Comparison of ENCODE assay signal across 20 mouse cellular contexts in genomic region chr14:22226205-22226604, GRCm38 (mm10).
DNase-seq lines count a peak whose midpoint lies in the region; ATAC-seq and TF ChIP-seq lines count a peak whose summit lies in the region.
"Had no signal": no experiment of that assay in that cellular context is flagged by ENCODE, and none has a peak within 500 bp of the region (broad histone marks: within the 10 kb centered on the region; RNA-seq: fewer than 3 reads in every experiment).

No protein-coding gene starts in this region.

- DNase-seq in stomach, postnatal 0 days (ENCODE audit: low spot score) = no peak
- DNase-seq in c-Kit-positive CD71-positive TER-119-positive erythroid progenitor cells, embryonic 14.5 days (ENCODE audit: low spot score) = peak; percentile 67
- DNase-seq in liver, embryonic 14.5 days (ENCODE audit: low read depth in 3 of 3, low spot score in 3 of 3) = peak; percentile 55 to 72 (median 69)
- no peak for DNase-seq in left cerebral cortex, postnatal 10 days (ENCODE audit: extremely low spot score in 1 of 2, low spot score in 2 of 2)
- DNase-seq in gastrocnemius, postnatal 4 days (ENCODE audit: low spot score in 2 of 2) = no peak
- no peak for DNase-seq in right cerebral cortex, postnatal 14 days
- DNase-seq: adrenal gland, postnatal 25 days; cerebellum, adult 11-12 months; cerebellum, postnatal 25 days; gastrocnemius, postnatal 25 days; kidney, adult 8-10 months; kidney, postnatal 36 days; layer of hippocampus, postnatal 36 days had no signal

- TF ChIP-seq EP300 in stomach, postnatal 0 days (optimal IDR thresholded peaks at IDR 0.05) = no peak
- TF ChIP-seq EP300 in liver, embryonic 14.5 days (IDR thresholded peaks at IDR 0.05; ENCODE audit: low read depth) = peak; percentile 78

- no peaks in the 10 kb centered on the region for H3K36me3 ChIP-seq in stomach, embryonic 15.5 days
- H3K36me3 ChIP-seq in stomach, postnatal 0 days (ENCODE audit: control insufficient read depth, insufficient read depth, low read length) = no peaks in the 10 kb centered on the region
- no peaks in the 10 kb centered on the region for H3K36me3 ChIP-seq in liver, embryonic 14.5 days (replicated peaks; ENCODE audit: control insufficient read depth, insufficient read depth, low read depth)
- H3K36me3 ChIP-seq: forebrain, embryonic 15.5 days; hindbrain, embryonic 15.5 days; limb, embryonic 12.5 days; lung, embryonic 15.5 days had no signal

- intact Hi-C loops in left cerebral cortex, postnatal 10 days (cut with DNase I) = no loop called here

- H3K4me2 ChIP-seq in stomach, embryonic 15.5 days = no peak overlapping the region
- no peak overlapping the region for H3K4me2 ChIP-seq in stomach, postnatal 0 days (replicated peaks; ENCODE audit: low read depth)
- H3K4me2 ChIP-seq in liver, embryonic 14.5 days (ENCODE audit: low read depth) = peak overlapping the region; percentile 51
- H3K4me2 ChIP-seq: forebrain, embryonic 15.5 days; hindbrain, embryonic 15.5 days; limb, embryonic 12.5 days; lung, embryonic 15.5 days; midbrain, embryonic 11.5 days had no signal

- H3K9me3 ChIP-seq in stomach, embryonic 15.5 days = no peaks in the 10 kb centered on the region
- no peaks in the 10 kb centered on the region for H3K9me3 ChIP-seq in stomach, postnatal 0 days (ENCODE audit: control insufficient read depth, low read length)
- no peaks in the 10 kb centered on the region for H3K9me3 ChIP-seq in liver, embryonic 14.5 days (ENCODE audit: control insufficient read depth, low read length)
- H3K9me3 ChIP-seq: forebrain, embryonic 15.5 days; hindbrain, embryonic 15.5 days; limb, embryonic 12.5 days; lung, embryonic 15.5 days had no signal

- ATAC-seq in stomach, embryonic 15.5 days (ENCODE audit: insufficient read depth, low FRiP score, low read depth) = peak; percentile 53; the same call in 1 of the 2 replicates
- no peak for ATAC-seq in stomach, postnatal 0 days (ENCODE audit: low FRiP score, low TSS enrichment)
- peak; percentile 90 for ATAC-seq in liver, embryonic 14.5 days (ENCODE audit: insufficient read depth)
- ATAC-seq: forebrain, embryonic 15.5 days had no signal

- no peak overlapping the region for H3K27ac ChIP-seq in stomach, embryonic 15.5 days
- H3K27ac ChIP-seq in stomach, postnatal 0 days (replicated peaks) = no peak overlapping the region
- H3K27ac ChIP-seq in liver, embryonic 14.5 days = peak overlapping the region; percentile 77
- H3K27ac ChIP-seq: forebrain, embryonic 15.5 days; hindbrain, embryonic 15.5 days; limb, embryonic 12.5 days; lung, embryonic 15.5 days; macrophage had no signal

- WGBS in stomach, embryonic 15.5 days = 44% methylated on average over 2 of the region's 2 CpGs
- 63% methylated on average over 2 of the region's 2 CpGs for WGBS in stomach, postnatal 0 days
- WGBS in liver, embryonic 14.5 days (ENCODE audit: insufficient replicate concordance) = 1% methylated on average over 2 of the region's 2 CpGs

- no peaks in the 10 kb centered on the region for H3K27me3 ChIP-seq in stomach, embryonic 15.5 days (replicated peaks)
- no peaks in the 10 kb centered on the region for H3K27me3 ChIP-seq in stomach, postnatal 0 days (ENCODE audit: control insufficient read depth, insufficient read depth, low read length)
- H3K27me3 ChIP-seq in liver, embryonic 14.5 days (ENCODE audit: control insufficient read depth, insufficient read depth, low read length) = no peaks in the 10 kb centered on the region
- H3K27me3 ChIP-seq: forebrain, embryonic 15.5 days; hindbrain, embryonic 15.5 days had no signal

- H3K9ac ChIP-seq in stomach, embryonic 15.5 days = no peak overlapping the region
- H3K9ac ChIP-seq in stomach, postnatal 0 days (ENCODE audit: low read length) = no peak overlapping the region
- 0 out of 2 replicates have a peak overlapping the region, but pooled peaks have one; percentile 23 for H3K9ac ChIP-seq in liver, embryonic 14.5 days (replicated peaks)
- H3K9ac ChIP-seq: forebrain, embryonic 15.5 days; hindbrain, embryonic 15.5 days; limb, embryonic 12.5 days; lung, embryonic 15.5 days had no signal

- H3K4me3 ChIP-seq in stomach, embryonic 15.5 days (replicated peaks) = no peak overlapping the region
- no peak overlapping the region for H3K4me3 ChIP-seq in stomach, postnatal 0 days (ENCODE audit: low read depth, low read length)
- H3K4me3 ChIP-seq in liver, embryonic 14.5 days (ENCODE audit: insufficient read depth in 1 of 2, low read depth in 2 of 2, low read length in 2 of 2) = no peak overlapping the region
- H3K4me3 ChIP-seq: forebrain, embryonic 15.5 days; hindbrain, embryonic 15.5 days; limb, embryonic 12.5 days; lung, embryonic 15.5 days had no signal

- H3K4me1 ChIP-seq in stomach, embryonic 15.5 days = no peaks in the 10 kb centered on the region
- H3K4me1 ChIP-seq in stomach, postnatal 0 days (replicated peaks; ENCODE audit: control insufficient read depth, insufficient read depth) = no peaks in the 10 kb centered on the region
- peaks cover 20 to 40% of the 10 kb centered on the region in 2 experiments for H3K4me1 ChIP-seq in liver, embryonic 14.5 days (replicated peaks; ENCODE audit: control insufficient read depth in 2 of 2, insufficient read depth in 2 of 2, low read length in 1 of 2)
- H3K4me1 ChIP-seq: forebrain, embryonic 15.5 days; hindbrain, embryonic 15.5 days; limb, embryonic 12.5 days had no signal

- TF ChIP-seq CTCF in stomach, postnatal 0 days (IDR thresholded peaks at IDR 0.05; ENCODE audit: low read depth) = no peak
- no peak for TF ChIP-seq CTCF in liver, embryonic 14.5 days (IDR thresholded peaks at IDR 0.05; ENCODE audit: low read depth)

Comparison
In these comparisons a context has a peak if more than half of its experiments do, and no peak if none do; other contexts are left out.
1. DNase-seq: peak in c-Kit-positive CD71-positive TER-119-positive erythroid progenitor cells, embryonic 14.5 days (single experiment) and liver, embryonic 14.5 days (3 of 3); none in stomach, postnatal 0 days (single experiment), left cerebral cortex, postnatal 10 days (0 of 2), gastrocnemius, postnatal 4 days (0 of 2) and right cerebral cortex, postnatal 14 days (single experiment).